Mouse (Mus musculus) spleen, postnatal 4 days (tissue): ENCODE data around the gene Esp31.

Experiments
- DNase-seq, 2 experiments: peaks; one replicate each; pipeline ENCODE4 v3.0.0; 2022; ENCODE audit warnings: low spot score in 2 of 2

The Esp31 gene

DNA sequence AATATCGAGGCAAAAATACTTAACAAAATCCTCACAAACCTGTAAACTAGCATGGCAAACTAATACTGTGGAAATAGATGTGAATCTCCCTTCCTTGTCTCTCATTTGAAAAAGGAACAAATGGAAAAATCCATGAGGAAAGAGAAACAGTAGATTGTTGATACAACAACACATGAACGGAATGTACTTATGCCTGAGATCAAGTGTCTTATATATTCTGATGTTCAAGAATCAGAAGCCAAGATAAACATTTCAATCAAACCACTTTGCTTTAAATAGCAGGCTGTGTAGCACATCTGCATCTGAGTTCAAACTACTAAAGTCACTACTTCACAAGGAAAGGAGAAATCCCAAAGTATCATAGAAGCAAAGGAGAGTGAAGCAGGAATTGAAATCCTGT, at the start of gene Esp31:
Esp31 (plus strand) TSS at position 301 of the 400 bp plus-strand sequence.
- DNase-seq: no peak
